12 mouse cellular contexts compared by ENCODE assay signal in genomic region chr1:155084839-155085238, GRCm38 (mm10). TPM values are rescaled to one million over a fixed set of nuclear protein-coding genes. Genes with fewer than 3 reads are reported as not detected.
DNase-seq lines count a peak whose midpoint lies in the region; ATAC-seq and TF ChIP-seq lines count a peak whose summit lies in the region.
"Had no signal": no experiment of that assay in that cellular context is flagged by ENCODE, and none has a peak within 500 bp of the region (broad histone marks: within the 10 kb centered on the region; RNA-seq: fewer than 3 reads in every experiment).

No protein-coding gene starts in this region.

- no peak for DNase-seq in midbrain, embryonic 11.5 days (ENCODE audit: low spot score, missing footprints)
- no peak for DNase-seq in midbrain, embryonic 14.5 days
- DNase-seq in spleen, postnatal 4 days (ENCODE audit: low spot score in 2 of 2), result no peak
- DNase-seq in cerebellum, postnatal 25 days, result no peak
- DNase-seq: cerebellum, adult 11 months had no signal

- TF ChIP-seq POLR2A in small intestine, adult 2 months (IDR thresholded peaks at IDR 0.05; ENCODE audit: low read depth, low read length), result no peak; the same call in 1 of the 2 replicates

- H3K4me3 ChIP-seq in heart, embryonic 16.5 days (ENCODE audit: low read length), result no peak overlapping the region
- H3K4me3 ChIP-seq in heart, embryonic 12.5 days, result no peak overlapping the region
- H3K4me3 ChIP-seq in midbrain, embryonic 11.5 days (ENCODE audit: low read depth, low read length), result no peak overlapping the region
- H3K4me3 ChIP-seq in midbrain, embryonic 14.5 days (replicated peaks; ENCODE audit: low read depth, low read length), result no peak overlapping the region
- no peak overlapping the region for H3K4me3 ChIP-seq in kidney, embryonic 16.5 days (ENCODE audit: low read length)
- H3K4me3 ChIP-seq in small intestine, adult 2 months (ENCODE audit: low read depth, low read length), result peak overlapping the region; percentile 18; the same call in 1 of the 2 replicates
- H3K4me3 ChIP-seq: embryonic facial prominence, embryonic 15.5 days; lung, embryonic 15.5 days had no signal

- H3K4me2 ChIP-seq in heart, embryonic 16.5 days (ENCODE audit: low read depth, low read length), result no peak overlapping the region
- H3K4me2 ChIP-seq in heart, embryonic 12.5 days, result no peak overlapping the region
- 0 out of 2 replicates have a peak overlapping the region, but pooled peaks have one; percentile 8 for H3K4me2 ChIP-seq in midbrain, embryonic 11.5 days
- H3K4me2 ChIP-seq in midbrain, embryonic 14.5 days (ENCODE audit: low read length), result no peak overlapping the region
- H3K4me2 ChIP-seq in kidney, embryonic 16.5 days (replicated peaks; ENCODE audit: low read depth, low read length), result no peak overlapping the region
- H3K4me2 ChIP-seq: embryonic facial prominence, embryonic 15.5 days had no signal

- H3K9me3 ChIP-seq in heart, embryonic 16.5 days (replicated peaks; ENCODE audit: control insufficient read depth, low read length), result no peaks in the 10 kb centered on the region
- H3K9me3 ChIP-seq in heart, embryonic 12.5 days (replicated peaks), result no peaks in the 10 kb centered on the region
- H3K9me3 ChIP-seq in midbrain, embryonic 11.5 days (ENCODE audit: control insufficient read depth, low read length), result no peaks in the 10 kb centered on the region
- H3K9me3 ChIP-seq in midbrain, embryonic 14.5 days (ENCODE audit: control insufficient read depth, low read length), result no peaks in the 10 kb centered on the region
- no peaks in the 10 kb centered on the region for H3K9me3 ChIP-seq in kidney, embryonic 16.5 days (ENCODE audit: low read length)
- H3K9me3 ChIP-seq: embryonic facial prominence, embryonic 15.5 days; lung, embryonic 15.5 days had no signal

- H3K27ac ChIP-seq in heart, embryonic 16.5 days (ENCODE audit: low read length), result 0 out of 2 replicates have a peak overlapping the region, but pooled peaks have one; percentile 29
- no peak overlapping the region for H3K27ac ChIP-seq in heart, embryonic 12.5 days (ENCODE audit: poor library complexity, severe bottlenecking)
- H3K27ac ChIP-seq in midbrain, embryonic 11.5 days (ENCODE audit: low read depth, low read length), result no peak overlapping the region
- no peak overlapping the region; the same call in 1 of the 2 replicates for H3K27ac ChIP-seq in midbrain, embryonic 14.5 days (replicated peaks; ENCODE audit: low read depth, low read length)
- H3K27ac ChIP-seq in kidney, embryonic 16.5 days (ENCODE audit: low read length), result 0 out of 2 replicates have a peak overlapping the region, but pooled peaks have one; percentile 98
- H3K27ac ChIP-seq in small intestine, adult 2 months (ENCODE audit: insufficient read depth, low read depth, low read length), result peak overlapping the region; percentile 97

- no peak for ATAC-seq in heart, embryonic 16.5 days (replicated peaks; ENCODE audit: extremely low read depth, insufficient read depth, low FRiP score)
- ATAC-seq in heart, embryonic 12.5 days (ENCODE audit: insufficient number of reproducible peaks, low FRiP score), result no peak
- ATAC-seq in midbrain, embryonic 11.5 days (ENCODE audit: low FRiP score), result no peak
- no peak for ATAC-seq in midbrain, embryonic 14.5 days (ENCODE audit: low FRiP score, low TSS enrichment)
- no peak for ATAC-seq in kidney, embryonic 16.5 days (ENCODE audit: low FRiP score, low TSS enrichment)
- ATAC-seq: activated CD4-positive, CD25-positive, alpha-beta regulatory T cell, adult 4 months had no signal

- H3K9ac ChIP-seq in heart, embryonic 16.5 days (ENCODE audit: low read length), result no peak overlapping the region
- H3K9ac ChIP-seq in heart, embryonic 12.5 days, result no peak overlapping the region
- no peak overlapping the region; the same call in 1 of the 2 replicates for H3K9ac ChIP-seq in midbrain, embryonic 11.5 days (ENCODE audit: low read length)
- no peak overlapping the region for H3K9ac ChIP-seq in midbrain, embryonic 14.5 days (replicated peaks; ENCODE audit: low read length)
- no peak overlapping the region for H3K9ac ChIP-seq in kidney, embryonic 16.5 days (replicated peaks; ENCODE audit: low read length)
- H3K9ac ChIP-seq: embryonic facial prominence, embryonic 15.5 days had no signal

- no peaks in the 10 kb centered on the region for H3K27me3 ChIP-seq in heart, embryonic 16.5 days (ENCODE audit: control insufficient read depth, insufficient read depth, low read length)
- H3K27me3 ChIP-seq in heart, embryonic 12.5 days (replicated peaks), result no peaks in the 10 kb centered on the region
- no peaks in the 10 kb centered on the region for H3K27me3 ChIP-seq in midbrain, embryonic 11.5 days (ENCODE audit: control insufficient read depth, insufficient read depth, low read length)
- no peaks in the 10 kb centered on the region for H3K27me3 ChIP-seq in midbrain, embryonic 14.5 days (ENCODE audit: control insufficient read depth, insufficient read depth, low read length)
- H3K27me3 ChIP-seq in kidney, embryonic 16.5 days (ENCODE audit: insufficient read depth, low read length), result no peaks in the 10 kb centered on the region
- no peaks in the 10 kb centered on the region for H3K27me3 ChIP-seq in small intestine, adult 2 months (ENCODE audit: control insufficient read depth, insufficient read depth, low read length)
- H3K27me3 ChIP-seq: embryonic facial prominence, embryonic 15.5 days; lung, embryonic 15.5 days had no signal

- no peaks in the 10 kb centered on the region for H3K36me3 ChIP-seq in heart, embryonic 16.5 days (ENCODE audit: control insufficient read depth, insufficient read depth)
- no peaks in the 10 kb centered on the region for H3K36me3 ChIP-seq in heart, embryonic 12.5 days
- H3K36me3 ChIP-seq in midbrain, embryonic 11.5 days (ENCODE audit: control insufficient read depth, insufficient read depth, low read length), result no peaks in the 10 kb centered on the region
- no peaks in the 10 kb centered on the region for H3K36me3 ChIP-seq in midbrain, embryonic 14.5 days (ENCODE audit: control insufficient read depth, insufficient read depth, low read length)
- H3K36me3 ChIP-seq in kidney, embryonic 16.5 days (ENCODE audit: insufficient read depth, low read length), result no peaks in the 10 kb centered on the region
- no peaks in the 10 kb centered on the region for H3K36me3 ChIP-seq in small intestine, adult 2 months (ENCODE audit: control insufficient read depth, insufficient read depth, low read length)
- H3K36me3 ChIP-seq: embryonic facial prominence, embryonic 15.5 days; lung, embryonic 15.5 days had no signal

- peaks cover 57% of the 10 kb centered on the region for H3K4me1 ChIP-seq in heart, embryonic 16.5 days (ENCODE audit: control insufficient read depth, insufficient read depth, low read length)
- peaks cover 68% of the 10 kb centered on the region for H3K4me1 ChIP-seq in heart, embryonic 12.5 days (replicated peaks)
- H3K4me1 ChIP-seq in midbrain, embryonic 11.5 days (ENCODE audit: control insufficient read depth, insufficient read depth, low read length), result peaks cover 41% of the 10 kb centered on the region
- H3K4me1 ChIP-seq in midbrain, embryonic 14.5 days (ENCODE audit: control insufficient read depth, insufficient read depth, low read length), result peaks cover 50% of the 10 kb centered on the region
- H3K4me1 ChIP-seq in kidney, embryonic 16.5 days (ENCODE audit: insufficient read depth, low read length), result peaks cover 63% of the 10 kb centered on the region
- H3K4me1 ChIP-seq in small intestine, adult 2 months (ENCODE audit: control insufficient read depth, insufficient read depth, insufficient read length, low read length), result peaks cover 38% of the 10 kb centered on the region

- 41% methylated on average over 8 of the region's 8 CpGs for WGBS in heart, embryonic 16.5 days
- WGBS in heart, embryonic 12.5 days, result 33% methylated on average over 8 of the region's 8 CpGs
- 36% methylated on average over 8 of the region's 8 CpGs for WGBS in midbrain, embryonic 11.5 days
- 43% methylated on average over 8 of the region's 8 CpGs for WGBS in midbrain, embryonic 14.5 days
- 50% methylated on average over 8 of the region's 8 CpGs for WGBS in kidney, embryonic 16.5 days
- 21% methylated on average over 8 of the region's 8 CpGs for WGBS in small intestine, adult 2 months

- TF ChIP-seq CTCF in small intestine, adult 2 months (IDR thresholded peaks at IDR 0.05; ENCODE audit: extremely low read depth, insufficient read length, insufficient replicate concordance, low read depth, low read length), result no peak; the same call in 1 of the 2 replicates

RNA-seq across cellular contexts. Expression of gene Ier5, which starts 14.6 kb away (rescaled TPM):
- 3.6 and 3.9 TPM in 2 replicates for polyA plus RNA-seq in heart, embryonic 16.5 days (2015; fragmentation: Nextera tagmentation; extraction: Ambion mirVana)
- polyA plus RNA-seq in heart, embryonic 12.5 days (2016; fragmentation: Nextera tagmentation; extraction: Ambion mirVana), result 8.9 and 10.9 TPM in 2 replicates
- polyA plus RNA-seq in midbrain, embryonic 11.5 days (2014; fragmentation: Nextera tagmentation; extraction: Ambion mirVana), result 12.4 and 13.5 TPM in 2 replicates
- polyA plus RNA-seq in midbrain, embryonic 14.5 days (2014; fragmentation: Nextera tagmentation; extraction: Ambion mirVana), result 13.4 TPM in 2 replicates
- polyA plus RNA-seq in kidney, embryonic 16.5 days (2015; fragmentation: Nextera tagmentation; extraction: Ambion mirVana), result 4.4 and 5.3 TPM in 2 replicates
- polyA plus RNA-seq in small intestine, adult 2 months (2012; rRNA removed), result 25.4 and 63.9 TPM in 2 replicates

Comparison
In these comparisons a context has a peak if more than half of its experiments do, and no peak if none do; other contexts are left out.
1. H3K27ac ChIP-seq: peak in heart, embryonic 16.5 days (single experiment), kidney, embryonic 16.5 days (single experiment) and small intestine, adult 2 months (single experiment); none in heart, embryonic 12.5 days (single experiment), midbrain, embryonic 11.5 days (single experiment) and midbrain, embryonic 14.5 days (single experiment).